Mouse (Mus musculus) frontal cortex, postnatal 36 days (tissue): ENCODE data around the gene Sumo3.
A peak's percentile ranks its signal among the peaks of the same experiment; 100 is the strongest.

Experiments used
- DNase-seq, 2 experiments: peaks; one replicate each; pipeline ENCODE4 v3.0.0; 2022; ENCODE audit warnings: low spot score in 2 of 2

The Sumo3 gene

GRCm38 (mm10) chr10:77605908-77606826, at the start of gene Sumo3, which contains the start of gene Gm49325:
Sumo3 (plus strand) TSS chr10:77606097.
Gm49325 (plus strand) TSS chr10:77606197.
- peak; percentile 90 to 92 for DNase-seq

GRCm38 (mm10) chr10:77556631-77557030, 49.3 kb upstream of the Sumo3 start:
- no peak for DNase-seq

GRCm38 (mm10) chr10:77557641-77558040, 48.3 kb upstream of the Sumo3 start:
- no peak for DNase-seq

- no peak for DNase-seq
Measured at GRCm38 (mm10) chr10:77560090-77560489, 45.8 kb upstream of the Sumo3 start.

- no peak for DNase-seq
Measured at GRCm38 (mm10) chr10:77560830-77561229, 45.1 kb upstream of the Sumo3 start.

GRCm38 (mm10) chr10:77561508-77561907, 44.4 kb upstream of the Sumo3 start:
- no peak for DNase-seq

- no peak for DNase-seq
Measured at GRCm38 (mm10) chr10:77565005-77565404, 40.9 kb upstream of the Sumo3 start.

GRCm38 (mm10) chr10:77566651-77567050, 39.2 kb upstream of the Sumo3 start:
- DNase-seq = peak; percentile 72 to 74

GRCm38 (mm10) chr10:77569481-77569880, 36.4 kb upstream of the Sumo3 start:
- DNase-seq = no peak

GRCm38 (mm10) chr10:77569973-77570658, 35.8 kb upstream of the Sumo3 start:
- no peak for DNase-seq

- DNase-seq = no peak
Measured at GRCm38 (mm10) chr10:77572225-77572624, 33.7 kb upstream of the Sumo3 start.

GRCm38 (mm10) chr10:77573162-77573561, 32.7 kb upstream of the Sumo3 start:
- no peak for DNase-seq

- DNase-seq = no peak
Measured at GRCm38 (mm10) chr10:77580027-77580920, 25.6 kb upstream of the Sumo3 start.

GRCm38 (mm10) chr10:77581023-77581407, 24.9 kb upstream of the Sumo3 start:
- no peak for DNase-seq

- peak; percentile 93 to 95 for DNase-seq
Measured at GRCm38 (mm10) chr10:77581408-77582284, 24.3 kb upstream of the Sumo3 start, which contains the start of gene Pttg1ip. Pttg1ip (plus strand) TSS chr10:77581720.

- DNase-seq = no peak
Measured at GRCm38 (mm10) chr10:77582285-77582618, 23.6 kb upstream of the Sumo3 start.

- DNase-seq = no peak
Measured at GRCm38 (mm10) chr10:77583795-77584422, 22.0 kb upstream of the Sumo3 start.

- no peak for DNase-seq
Measured at GRCm38 (mm10) chr10:77586637-77587036, 19.3 kb upstream of the Sumo3 start.

GRCm38 (mm10) chr10:77587091-77587775, 18.7 kb upstream of the Sumo3 start:
- DNase-seq = no peak

GRCm38 (mm10) chr10:77588036-77588435, 17.9 kb upstream of the Sumo3 start:
- no peak for DNase-seq
